Mouse (Mus musculus): ENCODE results near the gene Tpcn1. TPM values are rescaled to one million over a fixed set of nuclear protein-coding genes. Genes with fewer than 3 reads are reported as not detected.
A peak's percentile ranks its signal among the peaks of the same experiment; 100 is the strongest.

Tpcn1 gene
- polyA plus RNA-seq, 1 experiment from 2014 or later, result 24.2 TPM

DNA sequence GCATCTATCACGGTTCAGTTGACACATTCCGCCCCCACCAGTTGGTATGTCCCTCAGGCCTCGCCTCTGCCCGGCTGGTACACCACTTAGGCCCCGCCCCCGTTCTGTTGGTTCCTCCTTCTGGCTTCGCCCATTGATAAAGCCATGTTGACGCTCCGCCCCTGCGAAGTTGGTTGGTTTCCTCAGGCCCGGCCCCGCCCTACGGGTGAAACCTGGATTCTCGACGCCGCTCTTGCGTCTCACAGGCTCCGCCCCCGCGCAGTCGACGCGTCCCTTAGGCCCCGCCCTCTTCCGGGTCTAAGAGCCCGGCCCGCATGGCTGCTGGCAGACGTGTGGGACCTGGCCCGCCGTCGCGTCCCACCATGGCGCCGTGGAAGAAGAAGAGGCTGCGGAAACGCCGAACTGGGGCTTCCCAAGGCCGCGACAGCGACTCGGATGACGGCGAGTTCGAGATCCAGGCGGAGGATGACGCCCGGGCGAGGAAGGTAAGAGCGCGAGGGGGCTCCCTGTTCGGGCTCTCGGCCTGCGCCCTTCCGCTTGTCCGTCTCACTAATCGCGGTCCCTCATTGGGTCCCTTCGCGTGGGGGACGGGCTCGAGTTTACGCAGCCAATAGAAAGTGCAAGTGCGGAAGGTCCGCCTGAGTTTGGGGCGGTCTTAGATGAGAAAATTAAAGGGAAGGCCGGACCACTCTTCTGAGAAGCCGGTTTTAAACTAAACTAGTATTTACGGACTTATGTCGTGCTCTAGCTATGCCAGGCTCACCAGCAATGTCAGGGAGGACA lies 24.5 kb upstream of the Tpcn1 start:
- H3K36me3 ChIP-seq (ENCODE audit: control insufficient read depth, insufficient read depth), result peaks cover 5% of the 10 kb centered on the region; the same call in 1 of the 2 replicates
- ATAC-seq (ENCODE audit: low read depth), result peak; percentile 90
- peak overlapping the region; percentile 98 for H3K4me2 ChIP-seq (ENCODE audit: low read depth, low read length)

DNA sequence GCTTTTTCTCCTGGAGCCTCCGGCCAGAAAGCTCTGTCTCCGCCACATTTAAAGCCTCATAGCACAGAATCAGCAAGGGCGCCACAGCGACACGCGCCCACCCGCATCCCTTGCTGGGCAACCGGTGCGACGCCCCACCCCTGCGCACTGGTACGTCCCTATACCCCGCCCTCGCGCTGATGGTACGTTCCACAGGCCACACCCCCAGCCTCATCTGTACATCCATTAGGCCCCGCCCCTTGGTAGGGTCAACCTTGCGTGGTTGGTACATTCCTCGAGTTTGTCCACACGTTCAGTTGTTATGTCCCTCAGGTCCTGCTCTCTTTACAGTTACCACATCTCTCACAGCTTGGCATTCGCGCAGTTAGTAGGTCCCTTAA lies 24.0 kb upstream of the Tpcn1 start, which contains the start of the genes Rita1 and Ddx54:
Rita1 (minus strand) TSS at position 148 of the 380 bp plus-strand sequence.
Ddx54 (plus strand) TSS at position 298 of the 380 bp plus-strand sequence.
- H3K27me3 ChIP-seq (ENCODE audit: control insufficient read depth, insufficient read depth, low read depth, low read length), result no peaks in the 10 kb centered on the region
- H3K4me1 ChIP-seq (ENCODE audit: control insufficient read depth, low read depth, low read length), result peaks cover 21% of the 10 kb centered on the region
- peak; percentile 73 for ATAC-seq (ENCODE audit: low read depth)
- peak within 1 kb of the TSS; percentile 69 for H3K9ac ChIP-seq (ENCODE audit: low read depth, low read length)
- peaks cover 5% of the 10 kb centered on the region; the same call in 1 of the 2 replicates for H3K36me3 ChIP-seq (ENCODE audit: control insufficient read depth, insufficient read depth)
- H3K27ac ChIP-seq (ENCODE audit: low read length), result peak within 1 kb of the TSS; percentile 84
- H3K4me3 ChIP-seq (ENCODE audit: low read depth, low read length), result peak within 1 kb of the TSS; percentile 90
- WGBS (ENCODE audit: insufficient replicate concordance), result 0% methylated on average over 22 of the region's 22 CpGs
- peak within 1 kb of the TSS; percentile 98 for H3K4me2 ChIP-seq (ENCODE audit: low read depth, low read length)
- H3K9me3 ChIP-seq (replicated peaks; ENCODE audit: control insufficient read depth, low read length), result peaks cover 2% of the 10 kb centered on the region; the same call in 1 of the 2 replicates

More for the DNA sequence above, 24.5 kb upstream of the Tpcn1 start:
- H3K4me3 ChIP-seq (ENCODE audit: low read depth, low read length), result peak overlapping the region; percentile 90
- WGBS (ENCODE audit: insufficient replicate concordance), result under 1% methylated on average over 69 of the region's 69 CpGs
- peaks cover 21% of the 10 kb centered on the region for H3K4me1 ChIP-seq (ENCODE audit: control insufficient read depth, low read depth, low read length)
- H3K9me3 ChIP-seq (replicated peaks; ENCODE audit: control insufficient read depth, low read length), result peaks cover 2% of the 10 kb centered on the region; the same call in 1 of the 2 replicates
- peak overlapping the region; percentile 84 for H3K27ac ChIP-seq (ENCODE audit: low read length)
- no peaks in the 10 kb centered on the region for H3K27me3 ChIP-seq (ENCODE audit: control insufficient read depth, insufficient read depth, low read depth, low read length)
- peak overlapping the region; percentile 69 for H3K9ac ChIP-seq (ENCODE audit: low read depth, low read length)

DNA sequence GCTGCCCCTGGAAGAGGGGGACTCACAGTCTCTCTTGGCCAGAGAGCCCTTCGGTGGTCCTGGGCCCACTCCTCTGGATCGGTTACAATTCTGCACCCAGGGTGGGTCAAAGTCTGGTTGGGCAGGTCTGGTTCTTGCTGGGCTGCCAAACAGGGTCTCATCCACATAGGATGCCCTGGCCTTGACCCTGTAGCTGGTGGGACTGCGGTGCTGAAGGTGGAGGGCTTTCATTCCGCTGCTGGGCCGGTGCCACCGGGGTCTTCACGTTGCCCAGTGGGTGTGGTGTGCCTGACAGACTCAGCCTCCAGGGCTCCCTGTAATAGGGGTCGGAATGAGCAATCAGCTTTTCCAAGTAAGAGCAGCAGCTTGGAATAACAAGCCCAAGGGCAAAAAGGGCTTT lies 22.9 kb upstream of the Tpcn1 start:
- peaks cover 2% of the 10 kb centered on the region; the same call in 1 of the 2 replicates for H3K9me3 ChIP-seq (replicated peaks; ENCODE audit: control insufficient read depth, low read length)
- H3K27ac ChIP-seq (ENCODE audit: low read length), result no peak overlapping the region
- H3K9ac ChIP-seq (ENCODE audit: low read depth, low read length), result peak overlapping the region; percentile 68; the same call in 1 of the 2 replicates
- no peaks in the 10 kb centered on the region for H3K27me3 ChIP-seq (ENCODE audit: control insufficient read depth, insufficient read depth, low read depth, low read length)
- peak overlapping the region; percentile 98 for H3K4me2 ChIP-seq (ENCODE audit: low read depth, low read length)
- ATAC-seq (ENCODE audit: low read depth), result no peak
- peaks cover 5% of the 10 kb centered on the region; the same call in 1 of the 2 replicates for H3K36me3 ChIP-seq (ENCODE audit: control insufficient read depth, insufficient read depth)
- 52% methylated on average over 8 of the region's 8 CpGs for WGBS (ENCODE audit: insufficient replicate concordance)
- peaks cover 21% of the 10 kb centered on the region for H3K4me1 ChIP-seq (ENCODE audit: control insufficient read depth, low read depth, low read length)
- peak overlapping the region; percentile 90 for H3K4me3 ChIP-seq (ENCODE audit: low read depth, low read length)

DNA sequence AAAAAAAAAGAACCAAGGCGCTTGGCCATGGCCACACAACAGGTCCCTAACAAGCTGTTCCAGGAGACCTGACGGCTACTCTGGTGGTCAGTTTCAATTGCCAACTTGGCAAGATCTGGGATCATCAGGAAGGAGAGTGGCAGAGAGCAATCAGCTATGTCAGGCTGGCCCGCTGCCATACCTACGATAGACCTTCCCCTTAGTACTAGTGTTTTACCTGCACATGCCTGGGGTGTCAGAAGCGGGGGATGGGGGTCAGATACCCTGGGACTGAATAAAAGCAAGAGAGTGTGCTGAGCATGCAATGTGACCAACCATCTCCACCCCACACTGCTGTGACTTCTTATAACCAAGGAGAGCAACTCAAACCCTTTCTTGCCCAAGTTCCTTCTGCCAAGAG lies 22.4 kb upstream of the Tpcn1 start:
- Histone ChIP-seq H3K27ac (ENCODE audit: low read length) (no peak overlapping the region), H3K36me3 (ENCODE audit: control insufficient read depth, insufficient read depth) (peaks cover 3% of the 10 kb centered on the region; the same call in 1 of the 2 replicates), H3K27me3 (ENCODE audit: control insufficient read depth, insufficient read depth, low read depth, low read length) (no peaks in the 10 kb centered on the region), H3K9ac (ENCODE audit: low read depth, low read length) (no peak overlapping the region; the same call in 1 of the 2 replicates), H3K4me1 (ENCODE audit: control insufficient read depth, low read depth, low read length) (peaks cover 21% of the 10 kb centered on the region), H3K4me2 (ENCODE audit: low read depth, low read length) (peak overlapping the region; percentile 98), H3K9me3 (replicated peaks; ENCODE audit: control insufficient read depth, low read length) (peaks cover 2% of the 10 kb centered on the region; the same call in 1 of the 2 replicates), H3K4me3 (ENCODE audit: low read depth, low read length) (no peak overlapping the region)
- 87% methylated on average over 5 of the region's 5 CpGs for WGBS (ENCODE audit: insufficient replicate concordance)
- no peak for ATAC-seq (ENCODE audit: low read depth)

DNA sequence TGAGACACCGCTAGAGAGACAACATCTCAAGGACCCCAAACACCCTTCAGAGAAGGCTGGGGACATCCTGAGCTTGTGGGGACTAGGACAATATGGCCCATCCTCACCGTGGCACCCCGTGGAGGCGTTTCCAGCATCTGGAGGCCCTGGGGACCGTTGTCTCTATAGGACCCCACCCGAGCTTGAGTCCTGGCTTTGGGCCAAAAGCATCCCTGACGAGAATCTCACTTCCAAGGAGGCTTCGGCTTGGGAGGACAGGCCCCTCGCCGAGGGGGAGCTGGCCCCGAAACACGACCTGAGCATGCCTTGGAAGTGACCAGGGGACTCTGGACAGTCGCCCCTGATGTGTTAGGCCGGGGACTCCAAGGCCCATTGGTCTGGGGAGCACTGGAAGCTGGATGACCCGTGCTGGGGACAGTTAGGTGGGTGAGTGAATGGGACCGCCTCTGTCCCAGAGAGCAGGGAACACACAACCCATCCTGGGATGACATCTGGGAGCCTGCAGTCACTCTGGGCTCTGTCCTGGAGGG lies 20.8 kb upstream of the Tpcn1 start:
- H3K9ac ChIP-seq (ENCODE audit: low read depth, low read length), result no peak overlapping the region
- no peak for ATAC-seq (ENCODE audit: low read depth)
- no peaks in the 10 kb centered on the region for H3K9me3 ChIP-seq (replicated peaks; ENCODE audit: control insufficient read depth, low read length)
- H3K36me3 ChIP-seq (ENCODE audit: control insufficient read depth, insufficient read depth), result no peaks in the 10 kb centered on the region
- no peaks in the 10 kb centered on the region for H3K27me3 ChIP-seq (ENCODE audit: control insufficient read depth, insufficient read depth, low read depth, low read length)
- H3K27ac ChIP-seq (ENCODE audit: low read length), result no peak overlapping the region
- no peak overlapping the region for H3K4me2 ChIP-seq (ENCODE audit: low read depth, low read length)
- H3K4me1 ChIP-seq (ENCODE audit: control insufficient read depth, low read depth, low read length), result peaks cover 27% of the 10 kb centered on the region
- WGBS (ENCODE audit: insufficient replicate concordance), result 77% methylated on average over 16 of the region's 16 CpGs
- H3K4me3 ChIP-seq (ENCODE audit: low read depth, low read length), result no peak overlapping the region

DNA sequence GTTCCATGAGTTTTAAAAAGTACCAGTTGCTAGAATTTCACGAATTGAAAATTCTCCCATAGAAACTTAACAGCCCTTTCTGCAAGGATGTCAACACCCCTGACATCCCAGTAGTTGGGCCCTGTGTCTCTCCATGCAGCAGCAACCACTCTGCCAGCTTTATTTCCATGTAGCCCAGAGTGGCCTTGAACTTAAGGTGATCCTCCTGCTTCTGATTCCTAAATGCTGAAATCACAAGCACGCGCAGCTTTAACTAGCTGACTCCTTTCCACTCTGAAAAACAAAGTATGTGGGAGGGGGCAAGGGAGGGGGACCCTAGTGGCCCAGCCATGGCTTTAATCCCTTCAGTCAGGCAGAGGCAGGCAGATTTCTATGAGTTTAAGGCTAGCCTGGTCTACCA lies 18.9 kb upstream of the Tpcn1 start:
- no peak overlapping the region for H3K4me3 ChIP-seq (ENCODE audit: low read depth, low read length)
- H3K36me3 ChIP-seq (ENCODE audit: control insufficient read depth, insufficient read depth), result no peaks in the 10 kb centered on the region
- H3K27ac ChIP-seq (ENCODE audit: low read length), result no peak overlapping the region
- peaks cover 19% of the 10 kb centered on the region for H3K4me1 ChIP-seq (ENCODE audit: control insufficient read depth, low read depth, low read length)
- ATAC-seq (ENCODE audit: low read depth), result no peak
- no peak overlapping the region for H3K4me2 ChIP-seq (ENCODE audit: low read depth, low read length)
- no peaks in the 10 kb centered on the region for H3K27me3 ChIP-seq (ENCODE audit: control insufficient read depth, insufficient read depth, low read depth, low read length)
- no peak overlapping the region for H3K9ac ChIP-seq (ENCODE audit: low read depth, low read length)
- 76% methylated on average over 3 of the region's 3 CpGs for WGBS (ENCODE audit: insufficient replicate concordance)
- no peaks in the 10 kb centered on the region for H3K9me3 ChIP-seq (replicated peaks; ENCODE audit: control insufficient read depth, low read length)

DNA sequence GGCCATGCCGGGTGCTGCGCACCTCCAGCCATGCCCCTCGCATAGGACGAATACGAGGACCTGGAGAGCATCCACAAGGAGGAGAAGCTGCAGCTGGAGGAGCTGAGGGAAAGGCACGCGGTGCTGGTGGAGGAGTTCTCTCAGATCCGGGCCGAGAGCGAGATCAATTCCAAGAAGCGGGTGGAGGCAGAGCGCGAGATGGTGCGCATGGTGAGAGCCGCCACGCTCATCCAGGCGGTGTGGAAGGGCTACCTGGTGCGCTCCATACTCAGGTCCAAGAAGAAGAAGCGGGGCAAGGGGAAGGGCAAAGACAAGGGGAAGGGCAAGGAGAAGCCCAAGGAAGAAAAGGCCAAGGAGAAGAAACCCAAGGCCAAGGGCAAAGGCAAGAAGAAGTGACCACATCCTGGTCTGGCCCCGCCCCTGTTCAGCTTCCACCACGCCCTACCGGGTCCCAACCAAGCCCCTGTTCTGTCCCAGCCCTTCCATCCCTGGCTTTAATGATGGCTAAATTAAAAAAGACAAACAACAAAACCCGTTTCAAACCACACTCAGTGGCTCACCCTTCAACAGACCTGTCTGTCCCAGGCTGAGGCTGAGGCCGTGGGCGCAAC lies 18.2 kb upstream of the Tpcn1 start:
- Histone ChIP-seq H3K27ac (ENCODE audit: low read length) (no peak overlapping the region), H3K9ac (ENCODE audit: low read depth, low read length) (no peak overlapping the region), H3K27me3 (ENCODE audit: control insufficient read depth, insufficient read depth, low read depth, low read length) (no peaks in the 10 kb centered on the region), H3K36me3 (ENCODE audit: control insufficient read depth, insufficient read depth) (no peaks in the 10 kb centered on the region), H3K4me2 (ENCODE audit: low read depth, low read length) (no peak overlapping the region), H3K4me1 (ENCODE audit: control insufficient read depth, low read depth, low read length) (peaks cover 14% of the 10 kb centered on the region), H3K9me3 (replicated peaks; ENCODE audit: control insufficient read depth, low read length) (no peaks in the 10 kb centered on the region), H3K4me3 (ENCODE audit: low read depth, low read length) (no peak overlapping the region)
- ATAC-seq (ENCODE audit: low read depth), result no peak
- WGBS (ENCODE audit: insufficient replicate concordance), result 67% methylated on average over 25 of the region's 25 CpGs

DNA sequence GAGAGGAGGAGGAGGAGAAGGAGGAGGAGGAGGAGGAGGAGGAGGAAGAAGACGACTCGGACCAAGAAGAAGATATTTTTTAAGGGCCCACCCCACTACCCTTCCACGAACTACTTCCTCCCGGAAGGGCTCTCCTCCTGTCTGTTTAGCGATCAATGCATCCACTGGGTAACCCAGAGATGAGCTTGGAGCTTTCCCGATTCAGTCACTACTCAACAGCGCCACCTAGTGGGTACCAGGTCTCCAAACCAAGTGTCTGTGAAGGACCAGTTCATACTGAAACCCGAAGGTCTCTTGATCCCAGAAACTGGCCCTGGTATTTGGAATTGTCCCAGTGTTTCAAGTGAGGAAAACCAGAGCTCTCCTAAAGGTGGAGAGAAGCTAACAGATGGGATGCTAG lies 17.2 kb upstream of the Tpcn1 start:
- Histone ChIP-seq H3K9me3 (replicated peaks; ENCODE audit: control insufficient read depth, low read length) (no peaks in the 10 kb centered on the region), H3K9ac (ENCODE audit: low read depth, low read length) (no peak overlapping the region; the same call in 1 of the 2 replicates), H3K4me3 (ENCODE audit: low read depth, low read length) (peak overlapping the region; percentile 35)

More for the DNA sequence above, 17.2 kb upstream of the Tpcn1 start:
- Histone ChIP-seq H3K36me3 (ENCODE audit: control insufficient read depth, insufficient read depth) (no peaks in the 10 kb centered on the region), H3K27me3 (ENCODE audit: control insufficient read depth, insufficient read depth, low read depth, low read length) (no peaks in the 10 kb centered on the region), H3K4me1 (ENCODE audit: control insufficient read depth, low read depth, low read length) (peaks cover 11% of the 10 kb centered on the region), H3K27ac (ENCODE audit: low read length) (no peak overlapping the region), H3K4me2 (ENCODE audit: low read depth, low read length) (peak overlapping the region; percentile 61)
- WGBS (ENCODE audit: insufficient replicate concordance), result under 1% methylated on average over 8 of the region's 8 CpGs
- peak; percentile 71 for ATAC-seq (ENCODE audit: low read depth)

Data from liver, embryonic 16.5 days (tissue).